Mouse (Mus musculus) embryonic facial prominence, embryonic 11.5 days (tissue): ENCODE measurements around the gene Nap1l4. TPM values are rescaled to one million over a fixed set of nuclear protein-coding genes. Genes with fewer than 3 reads are reported as not detected.

ENCODE experiments used
- ATAC-seq: fragments of 200-750 bp; cut with Nextera tagmentation; replicated peaks from 2 replicates; pipeline ENCODE4 v1.8.0; 2017; ENCODE audit warnings: low read depth; ENCODE audit not compliant: insufficient number of reproducible peaks, low FRiP score, low TSS enrichment
- DNase-seq: peaks from one replicate; pipeline ENCODE4 v3.0.0-alpha.2; 2015; ENCODE audit warnings: low spot score
- H3K27ac ChIP-seq: fragments of 300-500 bp; sonication (generic); replicated peaks from 2 replicates; pipeline ENCODE4 v1.5.1; 2014; ENCODE audit warnings: mild to moderate bottlenecking, low read depth, low read length, control low read depth
- H3K27me3 ChIP-seq: fragments of 300-500 bp; sonication (generic); 2 replicates; pipeline ENCODE4 v1.6.1; 2014; ENCODE audit warnings: mild to moderate bottlenecking, low read length, moderate library complexity, mixed read lengths; ENCODE audit not compliant: control insufficient read depth, insufficient read depth
- H3K36me3 ChIP-seq: fragments of 300-500 bp; sonication (generic); replicated peaks from 2 replicates; pipeline ENCODE4 v1.6.1; 2014; ENCODE audit warnings: low read depth, mild to moderate bottlenecking, low read length, moderate library complexity, mixed read lengths; ENCODE audit not compliant: control insufficient read depth, insufficient read depth
- H3K4me1 ChIP-seq: fragments of 300-500 bp; sonication (generic); 2 replicates; pipeline ENCODE4 v1.6.1; 2014; ENCODE audit warnings: low read length, mixed read lengths; ENCODE audit not compliant: control insufficient read depth, insufficient read depth
- H3K4me2 ChIP-seq: fragments of 300-500 bp; sonication (generic); 2 replicates; pipeline ENCODE4 v1.6.1; 2014; ENCODE audit warnings: low read depth, mild to moderate bottlenecking, control low read depth, low read length, moderate library complexity
- H3K4me3 ChIP-seq: fragments of 300-500 bp; sonication (generic); 2 replicates; pipeline ENCODE4 v1.5.1; 2014; ENCODE audit warnings: low read depth, low read length, control low read depth
- H3K9ac ChIP-seq: fragments of 300-500 bp; sonication (generic); replicated peaks from 2 replicates; pipeline ENCODE4 v1.6.1; 2014; ENCODE audit warnings: mild to moderate bottlenecking, control low read depth, low read length
- H3K9me3 ChIP-seq: fragments of 300-500 bp; sonication (generic); replicated peaks from 2 replicates; pipeline ENCODE4 v1.6.1; 2016; ENCODE audit warnings: mild to moderate bottlenecking, low read length, inconsistent platforms, mixed read lengths; ENCODE audit not compliant: control insufficient read depth
- whole genome bisulfite sequencing: fragments of 180-500 bp; shearing (Covaris S2); extraction: QIAGEN DNeasy Blood & Tissue Kit; methylation state at CpG from one replicate; pipeline ENCODE4 v1.1.7; 2014; 5-methylcytosine and 5-hydroxymethylcytosine counted together
- polyA plus RNA-seq: library from polyadenylated mRNA; unstranded; fragments of >200 nt; fragmentation: Nextera tagmentation; extraction: Ambion mirVana; gene quantifications from 2 replicates; pipeline ENCODE4 v1.2.1, GENCODE M21; 2014

Nap1l4 gene
- polyA plus RNA-seq, 1 experiment from 2014 or later: 178 TPM

- Histone ChIP-seq H3K27ac (no peak overlapping the region), H3K4me2 (no peak overlapping the region), H3K9ac (no peak overlapping the region), H3K9me3 (no peaks in the 10 kb centered on the region), H3K4me3 (no peak overlapping the region), H3K27me3 (no peaks in the 10 kb centered on the region), H3K36me3 (peaks cover 9% of the 10 kb centered on the region), H3K4me1 (no peaks in the 10 kb centered on the region)
- ATAC-seq (no peak), DNase-seq (no peak)
- 96% methylated on average over 4 of the region's 4 CpGs for WGBS
Observed at GRCm38 (mm10) chr7:143514416-143514768, 34.5 kb downstream of the Nap1l4 start.

GRCm38 (mm10) chr7:143513763-143514415, 35.0 kb downstream of the Nap1l4 start:
- Histone ChIP-seq H3K4me1 (no peaks in the 10 kb centered on the region), H3K9ac (no peak overlapping the region), H3K4me2 (no peak overlapping the region), H3K27ac (no peak overlapping the region), H3K27me3 (no peaks in the 10 kb centered on the region), H3K4me3 (no peak overlapping the region), H3K9me3 (no peaks in the 10 kb centered on the region), H3K36me3 (peaks cover 9% of the 10 kb centered on the region)
- DNase-seq (no peak), ATAC-seq (no peak)
- 92% methylated on average over 10 of the region's 10 CpGs for whole genome bisulfite sequencing

- no peak overlapping the region for H3K4me2 ChIP-seq
- H3K36me3 ChIP-seq: peaks cover 9% of the 10 kb centered on the region; the same call in 1 of the 2 replicates
Observed at GRCm38 (mm10) chr7:143511335-143511712, 37.6 kb downstream of the Nap1l4 start.

GRCm38 (mm10) chr7:143510593-143511334, 38.1 kb downstream of the Nap1l4 start:
- Histone ChIP-seq H3K27me3 (no peaks in the 10 kb centered on the region), H3K9ac (no peak overlapping the region), H3K9me3 (no peaks in the 10 kb centered on the region), H3K27ac (no peak overlapping the region), H3K4me3 (no peak overlapping the region), H3K4me1 (no peaks in the 10 kb centered on the region), H3K4me2 (no peak overlapping the region), H3K36me3 (peaks cover 9% of the 10 kb centered on the region; the same call in 1 of the 2 replicates)
- DNase-seq (no peak), ATAC-seq (no peak)
- 91% methylated on average over 3 of the region's 3 CpGs for WGBS

More at GRCm38 (mm10) chr7:143511335-143511712, 37.6 kb downstream of the Nap1l4 start:
- no peak overlapping the region for H3K4me3 ChIP-seq
- H3K27me3 ChIP-seq: no peaks in the 10 kb centered on the region
- DNase-seq: no peak
- ATAC-seq: no peak
- no peak overlapping the region for H3K27ac ChIP-seq
- H3K9ac ChIP-seq: no peak overlapping the region
- H3K4me1 ChIP-seq: no peaks in the 10 kb centered on the region
- H3K9me3 ChIP-seq: no peaks in the 10 kb centered on the region

- H3K4me3 ChIP-seq: no peak overlapping the region
- H3K27me3 ChIP-seq: no peaks in the 10 kb centered on the region
- H3K36me3 ChIP-seq: peaks cover 5% of the 10 kb centered on the region; the same call in 1 of the 2 replicates
- H3K9me3 ChIP-seq: no peaks in the 10 kb centered on the region
- DNase-seq: no peak
- no peak overlapping the region for H3K9ac ChIP-seq
- no peak overlapping the region for H3K4me2 ChIP-seq
- no peak for ATAC-seq
- no peaks in the 10 kb centered on the region for H3K4me1 ChIP-seq
- 75% methylated on average over 1 of the region's 1 CpGs for WGBS
- no peak overlapping the region for H3K27ac ChIP-seq
Observed at GRCm38 (mm10) chr7:143509566-143509965, 39.3 kb downstream of the Nap1l4 start.

GRCm38 (mm10) chr7:143506675-143507074, 42.2 kb downstream of the Nap1l4 start:
- no peak overlapping the region for H3K27ac ChIP-seq
- H3K9me3 ChIP-seq: no peaks in the 10 kb centered on the region
- no peak overlapping the region for H3K4me3 ChIP-seq
- WGBS: 27% methylated on average over 7 of the region's 7 CpGs
- no peak overlapping the region for H3K9ac ChIP-seq
- DNase-seq (peak; percentile 64), ATAC-seq (no peak)
- no peak overlapping the region for H3K4me2 ChIP-seq
- H3K4me1 ChIP-seq: no peaks in the 10 kb centered on the region; the same call in 1 of the 2 replicates
- peaks cover 22% of the 10 kb centered on the region for H3K27me3 ChIP-seq
- no peaks in the 10 kb centered on the region for H3K36me3 ChIP-seq

GRCm38 (mm10) chr7:143506271-143506670, 42.6 kb downstream of the Nap1l4 start:
- ATAC-seq: no peak
- Histone ChIP-seq H3K27ac (no peak overlapping the region), H3K9me3 (no peaks in the 10 kb centered on the region), H3K4me2 (no peak overlapping the region), H3K4me3 (no peak overlapping the region), H3K36me3 (no peaks in the 10 kb centered on the region), H3K4me1 (no peaks in the 10 kb centered on the region; the same call in 1 of the 2 replicates), H3K9ac (no peak overlapping the region), H3K27me3 (peaks cover 26% of the 10 kb centered on the region)
- DNase-seq: no peak
- WGBS: 70% methylated on average over 7 of the region's 7 CpGs

- H3K36me3 ChIP-seq: no peaks in the 10 kb centered on the region
- H3K9me3 ChIP-seq: no peaks in the 10 kb centered on the region
- no peak overlapping the region for H3K4me3 ChIP-seq
- DNase-seq (peak; percentile 75), ATAC-seq (no peak)
- peaks cover 29% of the 10 kb centered on the region for H3K27me3 ChIP-seq
- no peak overlapping the region for H3K27ac ChIP-seq
- 29% methylated on average over 11 of the region's 11 CpGs for WGBS
- no peaks in the 10 kb centered on the region; the same call in 1 of the 2 replicates for H3K4me1 ChIP-seq
- no peak overlapping the region for H3K9ac ChIP-seq
- H3K4me2 ChIP-seq: no peak overlapping the region
Observed at GRCm38 (mm10) chr7:143505823-143506222, 43.1 kb downstream of the Nap1l4 start.
